Mouse (Mus musculus) heart, embryonic 13.5 days (tissue): Measurements from ENCODE around the gene Ppfia4. TPM values are rescaled to one million over a fixed set of nuclear protein-coding genes. Genes with fewer than 3 reads are reported as not detected.
"Not testable (repeated sequence)": the region's sequence is repeated elsewhere in the genome, so short reads cannot be mapped to it uniquely, and the experiment has no call there.

Experiments used
- ATAC-seq: fragments of 200-750 bp; cut with Nextera tagmentation; 2 replicates; pipeline ENCODE4 v1.8.0; 2017; ENCODE audit warnings: moderate TSS enrichment; ENCODE audit not compliant: insufficient number of reproducible peaks, low FRiP score, low TSS enrichment; ENCODE audit errors: extremely low read depth
- H3K27ac ChIP-seq: fragments of 300-500 bp; sonication (generic); replicated peaks from 2 replicates; pipeline ENCODE4 v1.5.1; 2015; ENCODE audit warnings: moderate library complexity, mild to moderate bottlenecking, inconsistent platforms
- H3K27me3 ChIP-seq: fragments of 300-500 bp; sonication (generic); replicated peaks from 2 replicates; pipeline ENCODE4 v1.6.1; 2015; ENCODE audit warnings: mild to moderate bottlenecking, inconsistent platforms
- H3K36me3 ChIP-seq: fragments of 300-500 bp; sonication (generic); 2 replicates; pipeline ENCODE4 v1.6.1; 2015; ENCODE audit warnings: mild to moderate bottlenecking, inconsistent platforms
- H3K4me1 ChIP-seq: fragments of 300-500 bp; sonication (generic); 2 replicates; pipeline ENCODE4 v1.6.1; 2015; ENCODE audit warnings: inconsistent platforms
- H3K4me2 ChIP-seq: fragments of 300-500 bp; sonication (generic); 2 replicates; pipeline ENCODE4 v1.6.1; 2015; ENCODE audit warnings: inconsistent platforms, mild to moderate bottlenecking, moderate library complexity
- H3K4me3 ChIP-seq: fragments of 300-500 bp; sonication (generic); 2 replicates; pipeline ENCODE4 v1.5.1; 2015; ENCODE audit warnings: moderate library complexity, mild to moderate bottlenecking, inconsistent platforms
- H3K9ac ChIP-seq: fragments of 300-500 bp; sonication (generic); 2 replicates; pipeline ENCODE4 v1.6.1; 2015; ENCODE audit warnings: inconsistent platforms, mild to moderate bottlenecking, moderate library complexity
- H3K9me3 ChIP-seq: fragments of 300-500 bp; sonication (generic); 2 replicates; pipeline ENCODE4 v1.6.1; 2016; ENCODE audit warnings: inconsistent platforms
- WGBS: fragments of 180-500 bp; shearing (Covaris S2); methylation state at CpG from one replicate; pipeline ENCODE4 v1.1.7; 2015; ENCODE audit warnings: mixed read lengths; 5-methylcytosine and 5-hydroxymethylcytosine counted together
- polyA plus RNA-seq: library from polyadenylated mRNA; unstranded; fragments of >200 nt; fragmentation: Nextera tagmentation; extraction: Ambion mirVana; gene quantifications from 2 replicates; pipeline ENCODE4 v1.2.1, GENCODE M21; 2015

Ppfia4 gene
- polyA plus RNA-seq, 1 experiment from 2014 or later, result 10.9 TPM

GRCm38 (mm10) chr1:134249681-134250080 lies 83.0 kb downstream of the Ppfia4 start:
- not testable (repeated sequence) for ATAC-seq, H3K4me3 ChIP-seq, H3K9ac ChIP-seq, H3K36me3 ChIP-seq, H3K9me3 ChIP-seq, H3K4me1 ChIP-seq, H3K4me2 ChIP-seq, H3K27me3 ChIP-seq, H3K27ac ChIP-seq
- WGBS, result 67% methylated on average over 1 of the region's 1 CpGs

Other genes starting within 250 kb of the Ppfia4 start
- gene Chit1, start 221.7 kb downstream of the Ppfia4 start, polyA plus RNA-seq, result 0.59 and 0.75 TPM in 2 replicates
- gene Chil1, start 150.8 kb downstream of the Ppfia4 start, polyA plus RNA-seq, result 0.66 and 1.5 TPM in 2 replicates
- 0.67 and 2.1 TPM in 2 replicates for gene Mybph, start 139.5 kb downstream of the Ppfia4 start, polyA plus RNA-seq
- 8.3 and 9.0 TPM in 2 replicates for gene Adora1, start 97.5 kb downstream of the Ppfia4 start, polyA plus RNA-seq
- gene Myog, start 42.9 kb downstream of the Ppfia4 start, polyA plus RNA-seq, result 1.5 and 3.5 TPM in 2 replicates
- gene Tmem183a, start 29.1 kb upstream of the Ppfia4 start, polyA plus RNA-seq, result 54.0 and 63.0 TPM in 2 replicates
- not detected in 2 replicates for gene 4933406M09Rik, start 53.0 kb upstream of the Ppfia4 start, polyA plus RNA-seq
- gene Cyb5r1, start 72.6 kb upstream of the Ppfia4 start, polyA plus RNA-seq, result 37.8 and 44.7 TPM in 2 replicates
- 133 and 134 TPM in 2 replicates for gene Adipor1, start 82.5 kb upstream of the Ppfia4 start, polyA plus RNA-seq
- gene Klhl12, start 122.6 kb upstream of the Ppfia4 start, polyA plus RNA-seq, result 15.9 and 19.9 TPM in 2 replicates
- 28.5 and 29.2 TPM in 2 replicates for gene Rabif, start 161.7 kb upstream of the Ppfia4 start, polyA plus RNA-seq
- gene Mgat4e, start 216.8 kb upstream of the Ppfia4 start, polyA plus RNA-seq, result not detected in 2 replicates
- gene Kdm5b, start 227.2 kb upstream of the Ppfia4 start, polyA plus RNA-seq, result 28.9 and 29.6 TPM in 2 replicates